Mouse (Mus musculus): ENCODE results near the gene Bach2.
A peak's percentile ranks its signal among the peaks of the same experiment; 100 is the strongest.

Gene Bach2

DNA sequence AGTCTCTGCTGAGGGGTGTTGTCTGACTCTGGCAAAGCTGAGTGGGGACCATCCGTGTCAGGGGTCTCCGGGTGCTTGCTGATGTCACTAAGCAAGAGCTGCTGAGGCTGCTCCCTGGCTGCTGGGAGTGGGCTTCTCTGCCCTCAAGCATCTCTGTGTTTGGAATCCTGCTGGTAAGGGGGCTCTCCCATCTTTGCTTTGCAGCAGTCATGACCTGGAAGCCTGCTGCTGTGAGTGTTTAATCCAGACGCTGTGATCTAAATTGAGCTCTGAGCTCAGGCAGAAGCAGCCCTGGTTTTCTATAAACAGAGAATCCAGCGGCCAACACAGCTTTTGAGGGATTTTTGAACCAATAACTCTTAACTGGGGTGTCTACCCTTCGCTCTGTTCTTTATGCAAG lies 89.0 kb downstream of the Bach2 start:
- DNase-seq (ENCODE audit: low spot score), result no peak

DNA sequence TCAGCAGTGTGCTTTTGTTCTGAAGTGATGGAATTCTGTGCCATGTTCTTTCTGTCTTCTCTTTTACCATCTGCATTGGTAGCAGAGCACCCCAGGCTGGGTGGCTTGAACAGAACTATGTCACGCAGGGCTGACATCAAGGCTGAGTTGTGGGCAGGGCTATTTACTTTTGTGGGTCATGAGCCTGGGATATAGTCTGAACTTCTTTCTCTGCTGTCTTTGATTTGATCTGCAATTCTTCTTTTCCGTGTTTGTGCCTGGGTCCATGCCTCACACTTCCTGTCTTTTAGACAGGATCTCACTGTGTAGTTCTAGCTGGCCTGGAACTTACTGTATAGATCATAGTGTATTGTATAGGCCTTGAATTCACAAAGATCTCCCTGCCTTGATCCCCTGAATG lies 90.0 kb downstream of the Bach2 start:
- DNase-seq (ENCODE audit: low spot score), result no peak

DNA sequence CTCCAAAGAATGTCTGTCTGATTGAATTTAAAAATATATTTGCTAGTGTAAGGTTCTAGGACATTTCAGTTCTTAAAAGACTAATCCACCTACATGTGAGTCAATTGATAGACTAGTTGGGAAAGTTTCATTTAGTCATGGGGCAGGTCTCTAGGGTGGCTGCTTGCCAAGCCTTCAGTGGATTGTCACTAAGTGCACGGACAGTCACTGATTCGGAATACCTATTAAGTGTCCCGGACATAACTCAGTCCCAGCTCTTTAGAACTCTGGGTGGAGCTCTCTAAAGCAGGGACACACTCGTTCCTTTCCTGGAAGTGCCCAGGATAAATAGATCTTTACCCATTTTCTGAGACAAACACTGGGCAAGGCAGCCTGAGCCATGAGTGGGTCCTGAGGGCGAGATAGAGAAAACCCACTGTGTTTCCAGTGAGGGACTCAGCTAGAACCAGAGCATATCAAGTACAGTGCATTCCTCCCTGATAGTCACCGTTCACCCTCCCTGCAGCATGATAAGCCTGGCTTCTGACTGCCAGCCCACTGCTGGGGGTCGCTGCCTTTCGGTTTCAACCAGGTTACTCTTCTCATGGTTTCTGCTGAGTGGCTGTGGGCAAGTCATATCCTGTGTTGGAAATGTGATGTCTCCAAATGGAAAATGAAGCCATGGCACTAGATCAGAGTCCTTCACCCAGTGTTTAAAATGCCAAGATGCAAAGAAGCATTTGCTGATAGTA lies 92.1 kb downstream of the Bach2 start:
- no peak for DNase-seq (ENCODE audit: low spot score)

DNA sequence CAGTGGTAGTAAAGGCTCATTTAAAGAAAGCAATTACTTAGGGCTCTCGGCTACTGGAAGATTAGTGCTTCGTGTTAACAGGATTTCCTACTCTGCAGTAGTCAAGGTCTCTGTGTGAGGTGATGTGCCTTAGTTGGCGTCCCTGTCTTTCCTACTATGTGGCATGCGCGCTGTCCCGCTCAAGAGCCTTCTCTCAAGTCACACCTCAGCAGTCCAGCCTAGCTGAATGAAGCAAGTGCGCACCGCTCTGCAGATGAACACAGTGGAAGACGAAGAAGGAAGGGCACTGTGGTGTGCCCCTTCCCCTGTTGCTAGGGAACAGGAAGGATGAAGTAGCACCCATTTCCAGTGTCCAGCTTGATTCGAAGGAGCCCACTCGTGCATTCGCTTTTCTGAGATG lies 93.4 kb downstream of the Bach2 start:
- DNase-seq (ENCODE audit: low spot score), result no peak

GRCm38 (mm10) chr4:32334131-32334530 lies 95.5 kb downstream of the Bach2 start:
- no peak for DNase-seq (ENCODE audit: low spot score)

DNA sequence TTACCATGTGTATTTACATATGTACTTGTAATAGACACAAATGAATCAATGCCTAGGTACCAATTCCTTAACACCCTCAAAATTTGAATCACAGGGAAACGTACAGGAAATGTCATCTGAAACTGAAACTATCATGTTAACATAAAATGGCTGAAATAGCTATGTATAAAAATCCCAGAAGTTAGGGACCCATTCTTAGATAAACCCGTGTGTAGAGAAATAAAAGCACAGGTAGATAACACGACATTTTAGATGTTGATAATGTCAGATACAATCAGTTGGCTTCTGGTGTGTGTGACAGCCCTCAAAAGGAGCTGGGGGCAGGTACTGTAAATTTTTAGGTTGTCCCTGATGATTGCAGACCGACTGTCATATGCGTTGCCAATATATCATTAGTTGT lies 96.2 kb downstream of the Bach2 start:
- no peak for DNase-seq (ENCODE audit: low spot score)

DNA sequence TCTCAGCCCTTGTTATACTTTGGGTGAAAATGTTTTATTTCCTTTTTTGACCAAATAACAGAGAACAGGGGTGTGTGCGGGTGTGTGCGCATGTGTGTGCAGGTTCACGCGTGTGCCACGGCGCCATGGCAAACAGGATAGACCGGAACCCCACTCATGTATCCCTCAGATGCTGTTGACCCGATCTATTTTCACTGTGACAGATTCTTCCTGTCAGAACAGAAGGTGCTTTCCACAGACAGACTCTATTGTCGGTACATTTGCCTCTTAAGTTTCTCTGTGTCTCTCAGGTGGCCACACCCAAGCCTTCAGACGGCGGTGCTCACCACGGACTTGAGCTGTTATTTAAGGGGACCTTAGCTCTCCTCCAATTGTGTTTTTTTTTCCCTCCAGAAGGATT lies 97.1 kb downstream of the Bach2 start:
- DNase-seq (ENCODE audit: low spot score), result no peak

DNA sequence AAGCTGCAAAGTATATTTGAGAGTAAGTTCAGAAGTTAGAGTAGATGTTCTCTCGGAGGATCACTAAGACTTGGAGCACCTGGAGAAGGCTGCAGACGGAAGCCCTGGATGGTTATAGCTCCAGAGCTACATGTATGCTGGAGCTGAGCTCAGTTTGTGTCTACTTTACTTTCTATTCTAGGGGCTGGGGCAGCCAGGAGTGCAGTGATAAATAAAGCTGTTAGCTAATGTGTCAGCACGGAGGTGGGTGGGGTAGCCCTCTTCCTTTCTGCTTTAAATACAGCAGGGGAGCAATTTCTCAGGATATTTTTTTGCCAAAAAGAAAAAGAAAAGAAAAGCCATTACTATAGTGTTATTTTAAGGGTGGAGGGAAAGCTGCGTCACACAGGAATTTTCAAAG lies 98.0 kb downstream of the Bach2 start:
- DNase-seq (ENCODE audit: low spot score), result no peak

DNA sequence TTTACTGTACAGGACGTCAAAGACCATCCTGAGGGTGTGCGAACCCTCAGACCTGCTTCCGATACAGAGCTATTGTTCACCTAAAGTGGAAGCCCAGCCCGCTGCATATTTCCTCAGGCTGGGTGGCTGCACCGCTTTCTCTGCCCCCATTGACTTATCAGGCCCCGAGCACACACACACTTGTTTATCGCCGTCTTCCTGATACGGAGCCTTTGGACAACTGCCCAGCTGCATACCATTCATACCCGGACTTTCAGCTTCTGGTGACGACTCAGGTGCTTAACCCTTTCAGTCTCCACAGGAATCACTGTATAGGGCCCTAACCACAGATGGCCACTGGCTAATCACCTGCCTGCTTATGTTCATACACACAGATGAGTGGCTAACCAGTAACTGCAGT lies 99.0 kb downstream of the Bach2 start:
- DNase-seq (ENCODE audit: low spot score), result peak; percentile 50

GRCm38 (mm10) chr4:32338451-32338850 lies 99.8 kb downstream of the Bach2 start:
- no peak for DNase-seq (ENCODE audit: low spot score)

- no peak for DNase-seq (ENCODE audit: low spot score)
These were observed 102.2 kb downstream of the Bach2 start for GRCm38 (mm10) chr4:32340844-32341243.

DNA sequence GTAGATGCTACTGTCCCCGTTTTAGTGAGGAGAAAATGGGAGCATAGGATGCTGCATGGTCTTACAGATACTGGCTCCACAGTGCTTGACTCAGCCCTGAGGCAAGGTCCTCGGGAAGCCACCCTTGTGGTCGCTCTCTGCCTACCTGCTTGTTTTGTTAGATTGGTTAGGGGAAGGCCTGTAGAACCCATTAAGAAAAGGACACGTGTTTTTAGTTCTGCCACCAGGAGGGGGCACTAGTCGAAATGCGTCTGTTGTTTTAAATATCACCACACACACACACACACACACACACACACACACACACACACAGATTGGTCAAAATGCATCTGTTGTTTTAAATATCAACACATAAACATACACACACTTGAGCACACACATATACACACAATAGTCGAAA lies 103.7 kb downstream of the Bach2 start:
- no peak for DNase-seq (ENCODE audit: low spot score)

DNA sequence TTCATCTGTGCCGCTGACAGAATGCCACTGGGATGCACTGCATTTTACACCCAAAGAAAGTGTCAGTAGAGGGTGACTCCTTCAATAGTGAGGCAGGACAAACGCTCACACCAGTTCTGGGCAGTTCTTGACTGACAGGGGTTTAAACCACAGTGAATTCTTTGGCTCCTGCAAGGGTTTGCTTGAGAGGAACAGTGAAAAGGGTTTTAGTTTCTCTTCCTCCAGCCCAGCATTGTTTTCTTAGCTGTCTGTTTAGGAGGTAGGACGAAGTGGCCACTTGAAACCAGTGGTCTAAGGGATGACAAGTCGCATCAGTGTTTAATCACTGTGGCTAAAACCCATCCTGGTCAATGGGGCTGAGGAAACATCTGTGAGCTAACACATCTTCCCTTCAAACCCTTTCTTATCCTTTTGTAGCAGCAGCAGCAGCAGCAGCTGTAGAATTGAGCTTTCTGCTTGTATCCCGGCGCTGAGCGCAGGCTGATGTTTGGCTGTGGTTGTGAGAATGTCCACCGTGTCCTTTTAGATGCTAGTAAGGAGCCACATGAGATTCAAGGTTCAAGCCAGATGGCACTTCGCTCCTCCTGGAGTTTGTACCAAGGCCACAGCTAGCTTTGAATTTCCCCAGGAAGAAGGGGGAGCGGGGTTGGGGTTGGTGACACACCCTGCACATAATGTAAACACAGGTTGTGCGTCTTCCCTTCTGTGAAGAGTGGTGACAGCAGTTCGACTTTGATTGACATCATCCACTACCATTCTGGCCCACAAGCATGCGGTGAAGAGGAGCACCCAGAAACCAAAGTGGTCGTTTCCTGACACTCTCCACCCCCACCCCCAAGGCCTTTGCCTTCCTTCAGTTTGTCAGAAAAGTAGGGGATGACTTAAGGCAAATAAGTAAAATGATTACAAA lies 104.9 kb downstream of the Bach2 start:
- DNase-seq (ENCODE audit: low spot score), result no peak

GRCm38 (mm10) chr4:32344276-32344675 lies 105.7 kb downstream of the Bach2 start:
- DNase-seq (ENCODE audit: low spot score), result no peak

GRCm38 (mm10) chr4:32347202-32347601 lies 108.6 kb downstream of the Bach2 start:
- no peak for DNase-seq (ENCODE audit: low spot score)

GRCm38 (mm10) chr4:32347711-32348110 lies 109.1 kb downstream of the Bach2 start:
- no peak for DNase-seq (ENCODE audit: low spot score)

GRCm38 (mm10) chr4:32349361-32349760 lies 110.8 kb downstream of the Bach2 start:
- DNase-seq (ENCODE audit: low spot score), result no peak

- no peak for DNase-seq (ENCODE audit: low spot score)
These were observed 112.6 kb downstream of the Bach2 start for GRCm38 (mm10) chr4:32351236-32351635.

DNA sequence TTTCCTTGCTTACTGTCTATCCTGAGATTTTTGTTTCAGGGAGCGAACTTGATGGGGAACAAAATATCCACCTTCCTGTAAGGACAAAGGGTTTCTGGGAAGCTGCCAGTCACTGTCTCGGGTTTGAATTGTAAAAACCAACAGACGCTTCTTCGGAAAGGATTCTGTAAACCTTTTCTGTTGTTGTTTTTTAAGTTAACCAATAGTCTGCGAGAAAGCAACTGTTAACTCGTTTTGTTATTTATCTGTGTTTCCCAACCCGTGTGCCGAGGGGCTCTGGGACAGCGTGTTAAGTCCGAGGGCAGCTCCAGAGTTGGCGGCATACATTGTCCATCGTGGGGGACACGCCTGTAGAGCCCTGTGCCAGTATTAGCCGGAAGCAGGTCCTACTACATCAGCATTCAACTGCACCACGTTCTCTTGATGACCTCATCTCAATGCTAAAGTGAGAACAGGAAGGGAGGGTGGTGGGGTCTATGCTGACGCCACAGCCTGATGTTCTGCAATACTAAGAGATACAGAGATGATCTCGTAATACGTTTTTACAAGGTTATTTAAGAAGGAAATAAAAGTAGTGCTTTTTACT lies 113.2 kb downstream of the Bach2 start:
- no peak for DNase-seq (ENCODE audit: low spot score)

DNA sequence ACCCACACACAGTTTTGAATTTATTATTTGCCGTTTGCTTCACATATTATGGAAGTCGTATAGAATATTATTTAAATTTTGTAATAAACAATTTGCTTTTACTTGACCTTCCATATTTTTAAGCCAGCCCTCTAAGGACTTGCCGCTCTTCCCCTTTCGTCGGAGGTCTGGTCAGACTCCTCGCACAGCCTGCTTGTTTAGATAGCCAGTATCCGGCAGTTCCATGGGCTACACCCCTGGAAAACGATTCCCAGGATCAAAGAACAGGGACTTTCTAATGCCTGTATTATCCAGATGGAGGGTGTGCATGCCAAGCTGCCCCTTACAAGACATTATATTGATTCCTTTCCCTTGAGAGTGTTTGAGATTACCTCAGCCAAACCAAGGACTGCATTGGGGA lies 113.8 kb downstream of the Bach2 start:
- no peak for DNase-seq (ENCODE audit: low spot score)

- no peak for DNase-seq (ENCODE audit: low spot score)
These were observed 114.2 kb downstream of the Bach2 start for GRCm38 (mm10) chr4:32352842-32353241.

- no peak for DNase-seq (ENCODE audit: low spot score)
These were observed 117.5 kb downstream of the Bach2 start for GRCm38 (mm10) chr4:32355935-32356617.

Data from ovary, adult 18-20 months (tissue).